Mouse (Mus musculus) liver, embryonic 12.5 days (tissue): Measurements from ENCODE around the gene Grk5. TPM values are rescaled to one million over a fixed set of nuclear protein-coding genes. Genes with fewer than 3 reads are reported as not detected.
A peak's percentile ranks its signal among the peaks of the same experiment; 100 is the strongest.

ENCODE experiments used
- ATAC-seq: fragments of 200-750 bp; cut with Nextera tagmentation; 2 replicates; pipeline ENCODE4 v1.8.0; 2017; ENCODE audit warnings: moderate number of reproducible peaks, mild to moderate bottlenecking, moderate library complexity
- H3K27ac ChIP-seq: fragments of 300-500 bp; sonication (generic); 2 replicates; pipeline ENCODE4 v1.5.1; 2016; ENCODE audit warnings: mild to moderate bottlenecking
- H3K27me3 ChIP-seq: fragments of 300-500 bp; sonication (generic); replicated peaks from 2 replicates; pipeline ENCODE4 v1.6.1; 2016; ENCODE audit warnings: mild to moderate bottlenecking, moderate library complexity
- H3K36me3 ChIP-seq: fragments of 300-500 bp; sonication (generic); 2 replicates; pipeline ENCODE4 v1.6.1; 2016; ENCODE audit warnings: mild to moderate bottlenecking, moderate library complexity
- H3K4me1 ChIP-seq: fragments of 300-500 bp; sonication (generic); 2 replicates; pipeline ENCODE4 v1.6.1; 2016
- H3K4me2 ChIP-seq: fragments of 300-500 bp; sonication (generic); 2 replicates; pipeline ENCODE4 v1.6.1; 2016; ENCODE audit warnings: mild to moderate bottlenecking, moderate library complexity
- H3K4me3 ChIP-seq: fragments of 300-500 bp; sonication (generic); 2 replicates; pipeline ENCODE4 v1.5.1; 2016; ENCODE audit warnings: mild to moderate bottlenecking, moderate library complexity
- H3K9ac ChIP-seq: fragments of 300-500 bp; sonication (generic); 2 replicates; pipeline ENCODE4 v1.6.1; 2016; ENCODE audit warnings: mild to moderate bottlenecking, moderate library complexity
- H3K9me3 ChIP-seq: fragments of 300-500 bp; sonication (generic); replicated peaks from 2 replicates; pipeline ENCODE4 v1.6.1; 2016; ENCODE audit warnings: mild to moderate bottlenecking, moderate library complexity
- WGBS: fragments of 180-500 bp; shearing (Covaris S2); methylation state at CpG from one replicate; pipeline ENCODE4 v1.1.7; 2016; ENCODE audit not compliant: insufficient replicate concordance; 5-methylcytosine and 5-hydroxymethylcytosine counted together
- polyA plus RNA-seq: library from polyadenylated mRNA; unstranded; fragments of >200 nt; fragmentation: Nextera tagmentation; extraction: Ambion mirVana; gene quantifications from 2 replicates; pipeline ENCODE4 v1.2.1, GENCODE M21; 2016

Grk5 gene
- polyA plus RNA-seq, 1 experiment from 2014 or later, result 1.5 TPM

GRCm38 (mm10) chr19:61087781-61088180 lies 198.2 kb downstream of the Grk5 start:
- no peak for ATAC-seq
- H3K9me3 ChIP-seq, result no peaks in the 10 kb centered on the region
- H3K4me3 ChIP-seq, result no peak overlapping the region
- no peak overlapping the region for H3K4me2 ChIP-seq
- no peak overlapping the region for H3K9ac ChIP-seq
- no peaks in the 10 kb centered on the region for H3K36me3 ChIP-seq
- 77% methylated on average over 1 of the region's 1 CpGs for WGBS
- 0 out of 2 replicates have a peak, but pooled peaks cover 4% of the 10 kb centered on the region for H3K4me1 ChIP-seq
- H3K27ac ChIP-seq, result no peak overlapping the region
- H3K27me3 ChIP-seq, result no peaks in the 10 kb centered on the region

GRCm38 (mm10) chr19:61089001-61089400 lies 199.5 kb downstream of the Grk5 start:
- Histone ChIP-seq H3K27ac (no peak overlapping the region), H3K9me3 (no peaks in the 10 kb centered on the region), H3K4me2 (no peak overlapping the region), H3K4me3 (no peak overlapping the region), H3K9ac (no peak overlapping the region), H3K36me3 (no peaks in the 10 kb centered on the region), H3K27me3 (no peaks in the 10 kb centered on the region), H3K4me1 (0 out of 2 replicates have a peak, but pooled peaks cover 4% of the 10 kb centered on the region)
- ATAC-seq, result no peak
- 76% methylated on average over 3 of the region's 3 CpGs for WGBS

GRCm38 (mm10) chr19:61090541-61090940 lies 201.0 kb downstream of the Grk5 start:
- Histone ChIP-seq H3K4me3 (no peak overlapping the region), H3K9me3 (no peaks in the 10 kb centered on the region), H3K9ac (no peak overlapping the region), H3K27ac (no peak overlapping the region), H3K4me1 (no peaks in the 10 kb centered on the region), H3K27me3 (no peaks in the 10 kb centered on the region), H3K36me3 (no peaks in the 10 kb centered on the region), H3K4me2 (no peak overlapping the region)
- 75% methylated on average over 4 of the region's 4 CpGs for WGBS
- ATAC-seq, result no peak

GRCm38 (mm10) chr19:61096776-61097175 lies 207.2 kb downstream of the Grk5 start:
- H3K27ac ChIP-seq, result no peak overlapping the region
- no peak for ATAC-seq

GRCm38 (mm10) chr19:61097764-61098163 lies 208.2 kb downstream of the Grk5 start:
- Histone ChIP-seq H3K4me1 (no peaks in the 10 kb centered on the region), H3K27me3 (no peaks in the 10 kb centered on the region), H3K9ac (no peak overlapping the region), H3K4me2 (no peak overlapping the region), H3K4me3 (no peak overlapping the region), H3K27ac (no peak overlapping the region), H3K36me3 (no peaks in the 10 kb centered on the region), H3K9me3 (no peaks in the 10 kb centered on the region)
- no peak for ATAC-seq
- WGBS, result 19% methylated on average over 4 of the region's 4 CpGs

More at GRCm38 (mm10) chr19:61096776-61097175, 207.2 kb downstream of the Grk5 start:
- no peak overlapping the region for H3K4me2 ChIP-seq
- WGBS, result 65% methylated on average over 2 of the region's 2 CpGs
- no peaks in the 10 kb centered on the region for H3K27me3 ChIP-seq
- H3K36me3 ChIP-seq, result no peaks in the 10 kb centered on the region
- H3K4me3 ChIP-seq, result no peak overlapping the region
- no peaks in the 10 kb centered on the region for H3K9me3 ChIP-seq
- no peak overlapping the region for H3K9ac ChIP-seq
- no peaks in the 10 kb centered on the region for H3K4me1 ChIP-seq

- Histone ChIP-seq H3K36me3 (peaks cover 5% of the 10 kb centered on the region; the same call in 1 of the 2 replicates), H3K9ac (no peak overlapping the region), H3K27me3 (no peaks in the 10 kb centered on the region), H3K4me2 (no peak overlapping the region), H3K27ac (no peak overlapping the region), H3K9me3 (0 out of 2 replicates have a peak, but pooled peaks cover 7% of the 10 kb centered on the region), H3K4me1 (no peaks in the 10 kb centered on the region), H3K4me3 (no peak overlapping the region)
- ATAC-seq, result no peak
- 34% methylated on average over 2 of the region's 2 CpGs for WGBS
Measured at GRCm38 (mm10) chr19:61110184-61110583, 220.6 kb downstream of the Grk5 start.

- no peaks in the 10 kb centered on the region for H3K27me3 ChIP-seq
- H3K27ac ChIP-seq, result no peak overlapping the region
- no peak for ATAC-seq
- no peak overlapping the region for H3K9ac ChIP-seq
- H3K4me2 ChIP-seq, result no peak overlapping the region
- H3K36me3 ChIP-seq, result peaks cover 37% of the 10 kb centered on the region
- 81% methylated on average over 10 of the region's 10 CpGs for WGBS
- H3K4me3 ChIP-seq, result no peak overlapping the region
- no peaks in the 10 kb centered on the region for H3K9me3 ChIP-seq
- H3K4me1 ChIP-seq, result no peaks in the 10 kb centered on the region
Measured at GRCm38 (mm10) chr19:61131096-61131495, 241.5 kb downstream of the Grk5 start.

GRCm38 (mm10) chr19:61138655-61139054 lies 249.1 kb downstream of the Grk5 start:
- Histone ChIP-seq H3K4me3 (no peak overlapping the region), H3K36me3 (peaks cover 10% of the 10 kb centered on the region), H3K27ac (no peak overlapping the region), H3K4me1 (peaks cover 26% of the 10 kb centered on the region), H3K4me2 (no peak overlapping the region), H3K9me3 (no peaks in the 10 kb centered on the region), H3K9ac (no peak overlapping the region), H3K27me3 (no peaks in the 10 kb centered on the region)
- no peak for ATAC-seq

GRCm38 (mm10) chr19:61140342-61141206 lies 251.0 kb downstream of the Grk5 start, which contains the start of gene Zfp950:
Gene Zfp950 (minus strand): TSS chr19:61140840.
- Histone ChIP-seq H3K4me3 (peak within 1 kb of the TSS; percentile 71), H3K27ac (peak within 1 kb of the TSS; percentile 78), H3K4me1 (peaks cover 26% of the 10 kb centered on the region), H3K36me3 (peaks cover 3% of the 10 kb centered on the region), H3K4me2 (peak within 1 kb of the TSS; percentile 68), H3K9me3 (no peaks in the 10 kb centered on the region), H3K9ac (peak within 1 kb of the TSS; percentile 77), H3K27me3 (no peaks in the 10 kb centered on the region)
- WGBS, result 1% methylated on average over 18 of the region's 18 CpGs
- peak; percentile 100 for ATAC-seq

- peak overlapping the region; percentile 77 for H3K9ac ChIP-seq
- WGBS, result 25% methylated on average over 4 of the region's 4 CpGs
Measured at GRCm38 (mm10) chr19:61141299-61141698, 251.8 kb downstream of the Grk5 start.

More at GRCm38 (mm10) chr19:61141299-61141698, 251.8 kb downstream of the Grk5 start:
- Histone ChIP-seq H3K4me3 (peak overlapping the region; percentile 71), H3K27me3 (no peaks in the 10 kb centered on the region), H3K4me1 (peaks cover 26% of the 10 kb centered on the region), H3K36me3 (no peaks in the 10 kb centered on the region; the same call in 1 of the 2 replicates), H3K9me3 (no peaks in the 10 kb centered on the region), H3K4me2 (peak overlapping the region; percentile 68), H3K27ac (peak overlapping the region; percentile 78; the same call in 1 of the 2 replicates)
- ATAC-seq, result no peak
